Mouse (Mus musculus): ENCODE data around the gene Oxt.

The Oxt gene

GRCm38 (mm10) chr2:130579791-130580190 lies 3.8 kb downstream of the Oxt start:
- DNase-seq = no peak

GRCm38 (mm10) chr2:130581201-130581600 lies 5.2 kb downstream of the Oxt start:
- peak; percentile 41 to 45 for DNase-seq

GRCm38 (mm10) chr2:130582552-130582951 lies 6.6 kb downstream of the Oxt start, which contains the start of gene Avp:
TSS of gene Avp (minus strand) at chr2:130582554.
- no peak for DNase-seq

- no peak for DNase-seq
Measured at GRCm38 (mm10) chr2:130583902-130584560, 8.1 kb downstream of the Oxt start.

- no peak for DNase-seq
Measured at GRCm38 (mm10) chr2:130586016-130586415, 10.0 kb downstream of the Oxt start.

DNA sequence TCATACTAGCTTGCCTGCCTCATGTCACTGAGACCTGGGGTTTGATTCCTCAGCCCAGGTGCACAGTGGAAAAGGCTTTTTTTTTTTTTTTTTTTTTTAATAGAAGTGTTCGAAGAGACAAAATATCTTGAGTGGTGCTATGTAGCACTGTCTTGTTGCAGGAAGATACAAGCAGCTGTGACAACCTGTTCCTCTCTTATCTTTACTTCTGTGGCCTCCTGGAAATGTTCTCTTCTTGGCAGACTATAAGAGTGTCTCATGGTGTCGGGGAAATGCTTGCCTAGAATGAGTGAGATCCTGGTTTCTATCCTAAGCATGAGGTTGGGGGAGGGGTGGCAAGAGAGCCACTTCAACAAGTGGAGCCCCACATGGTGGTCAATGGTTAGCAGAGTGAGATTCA lies 12.4 kb downstream of the Oxt start:
- DNase-seq = no peak

DNA sequence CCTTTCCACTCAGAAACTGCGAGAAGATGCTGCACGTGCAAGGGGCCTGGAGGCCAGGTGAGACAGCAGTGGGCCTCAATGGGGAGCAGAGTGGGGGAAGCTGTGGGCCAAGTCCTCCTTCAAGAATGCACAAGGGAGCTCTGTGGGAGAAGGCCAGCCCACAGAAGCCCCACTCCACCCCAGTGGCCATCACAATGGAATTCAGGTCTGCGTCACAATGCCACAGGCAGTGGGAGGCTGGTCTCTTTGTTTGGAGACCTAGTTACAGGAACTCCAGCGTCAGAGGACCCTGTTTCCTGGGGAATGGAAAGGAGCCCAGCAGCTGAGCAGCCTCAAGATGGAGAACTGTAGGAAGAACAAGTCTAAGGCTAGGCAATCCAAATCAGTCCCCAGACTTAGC lies 13.2 kb downstream of the Oxt start:
- no peak for DNase-seq

DNA sequence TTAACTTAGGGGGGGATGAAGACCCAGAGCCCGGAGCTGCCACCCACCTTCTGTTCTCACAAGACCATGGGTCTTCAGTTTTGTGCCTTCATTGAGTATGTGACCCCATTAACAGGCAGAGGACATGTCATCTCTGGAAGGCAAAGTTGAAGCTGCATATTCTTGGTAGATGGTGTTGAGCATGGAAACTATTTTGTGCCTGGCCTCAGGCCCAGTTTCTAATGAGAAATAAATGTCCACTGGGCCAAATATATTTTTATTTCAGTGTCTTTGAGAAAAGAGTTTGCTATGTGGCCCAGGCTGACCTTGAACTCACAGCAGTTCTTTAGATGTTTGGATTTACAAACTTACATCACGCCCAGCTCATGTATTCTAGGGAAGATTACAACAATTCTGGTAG lies 13.8 kb downstream of the Oxt start:
- no peak for DNase-seq

GRCm38 (mm10) chr2:130591016-130591415 lies 15.0 kb downstream of the Oxt start:
- DNase-seq = no peak

DNA sequence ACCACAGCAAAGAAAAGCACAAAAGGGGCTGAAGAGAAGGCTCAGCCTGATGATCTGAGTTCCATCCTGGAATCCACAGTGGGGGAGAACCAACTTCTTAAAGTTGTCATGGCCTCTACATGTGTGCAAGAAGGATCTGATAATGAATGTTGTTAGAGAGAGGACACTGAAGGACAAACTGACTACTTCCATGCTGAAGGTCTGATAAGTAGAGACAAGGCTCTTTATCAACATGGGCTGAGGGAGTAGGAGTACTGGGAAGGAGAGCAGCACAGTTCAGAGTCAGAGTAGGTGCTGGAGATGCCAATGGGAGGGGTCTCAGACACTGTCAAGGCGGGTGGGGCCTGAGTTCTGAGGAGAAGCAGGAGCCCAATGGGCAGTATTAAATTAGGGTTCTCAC lies 19.6 kb downstream of the Oxt start:
- no peak for DNase-seq

- DNase-seq = peak; percentile 56 to 68
Measured at GRCm38 (mm10) chr2:130597601-130598010, 21.6 kb downstream of the Oxt start.

GRCm38 (mm10) chr2:130598399-130598798 lies 22.4 kb downstream of the Oxt start:
- no peak for DNase-seq

DNA sequence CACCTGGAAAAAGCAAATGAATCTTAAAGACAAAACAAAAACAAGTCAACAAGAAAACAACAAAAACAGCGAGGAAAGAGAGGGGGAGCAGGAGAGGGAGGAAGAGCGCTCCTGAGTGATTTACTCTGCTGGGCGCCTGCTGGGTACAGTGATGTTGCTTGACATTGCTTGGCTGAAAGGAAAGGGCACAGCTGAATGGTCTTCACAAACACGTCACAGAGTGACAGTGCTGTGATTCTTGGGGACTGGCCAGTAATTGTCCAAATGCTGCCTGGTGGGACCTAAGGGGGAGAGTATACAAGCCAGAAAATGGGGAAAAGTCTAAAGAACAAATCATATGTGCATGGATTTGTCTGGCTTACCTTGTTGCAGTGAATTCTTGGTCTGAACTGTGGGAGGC lies 26.2 kb downstream of the Oxt start:
- DNase-seq = no peak

GRCm38 (mm10) chr2:130613091-130613490 lies 37.1 kb downstream of the Oxt start:
- peak; percentile 64 to 67 for DNase-seq

DNA sequence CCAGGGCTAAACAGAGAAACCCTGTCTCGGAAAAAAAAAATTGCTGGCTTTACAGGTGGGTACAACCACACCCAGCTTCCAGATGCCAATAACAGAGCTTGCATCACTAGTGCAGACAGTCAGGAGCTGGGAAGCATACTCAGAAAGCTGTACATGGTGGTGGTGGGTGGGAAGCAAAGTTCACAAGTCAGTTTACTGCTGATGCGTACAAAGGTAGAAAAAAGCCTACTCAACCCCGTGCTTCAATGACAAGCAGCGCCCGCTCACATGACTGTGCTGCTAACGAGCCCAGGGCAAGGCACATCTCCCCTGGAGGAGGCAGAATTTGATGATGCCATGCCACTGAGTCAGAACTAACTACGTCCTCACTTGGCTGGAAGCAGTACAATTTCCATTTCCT lies 43.0 kb downstream of the Oxt start:
- DNase-seq = no peak
